Mouse (Mus musculus) hematopoietic stem cell, adult 5-6 weeks (primary cell): ENCODE measurements around the gene Fxr2. TPM values are rescaled to one million over a fixed set of nuclear protein-coding genes. Genes with fewer than 3 reads are reported as not detected.

Source experiments
- ATAC-seq, 2 experiments: fragments of 125-278 bp in 1 of 2; replicated peaks in 1 of 2; 2 replicates each; pipeline ENCODE4 v1.8.0; 2016 to 2017; ENCODE audit warnings: inconsistent platforms in 2 of 2, mild to moderate bottlenecking in 2 of 2, moderate number of reproducible peaks in 2 of 2, low read depth in 1 of 2, moderate TSS enrichment in 1 of 2; ENCODE audit not compliant: low FRiP score in 2 of 2, poor library complexity in 2 of 2, severe bottlenecking in 2 of 2, insufficient read depth in 1 of 2, low TSS enrichment in 1 of 2
- total RNA-seq: library from RNA; stranded (forward); fragments of 172-1452, 232-1000 nt; gene quantifications from 2 replicates; pipeline ENCODE4 v1.2.3, GENCODE M21; 2017

The Fxr2 gene
- total RNA-seq, 1 experiment from 2014 or later: 60.8 TPM

DNA sequence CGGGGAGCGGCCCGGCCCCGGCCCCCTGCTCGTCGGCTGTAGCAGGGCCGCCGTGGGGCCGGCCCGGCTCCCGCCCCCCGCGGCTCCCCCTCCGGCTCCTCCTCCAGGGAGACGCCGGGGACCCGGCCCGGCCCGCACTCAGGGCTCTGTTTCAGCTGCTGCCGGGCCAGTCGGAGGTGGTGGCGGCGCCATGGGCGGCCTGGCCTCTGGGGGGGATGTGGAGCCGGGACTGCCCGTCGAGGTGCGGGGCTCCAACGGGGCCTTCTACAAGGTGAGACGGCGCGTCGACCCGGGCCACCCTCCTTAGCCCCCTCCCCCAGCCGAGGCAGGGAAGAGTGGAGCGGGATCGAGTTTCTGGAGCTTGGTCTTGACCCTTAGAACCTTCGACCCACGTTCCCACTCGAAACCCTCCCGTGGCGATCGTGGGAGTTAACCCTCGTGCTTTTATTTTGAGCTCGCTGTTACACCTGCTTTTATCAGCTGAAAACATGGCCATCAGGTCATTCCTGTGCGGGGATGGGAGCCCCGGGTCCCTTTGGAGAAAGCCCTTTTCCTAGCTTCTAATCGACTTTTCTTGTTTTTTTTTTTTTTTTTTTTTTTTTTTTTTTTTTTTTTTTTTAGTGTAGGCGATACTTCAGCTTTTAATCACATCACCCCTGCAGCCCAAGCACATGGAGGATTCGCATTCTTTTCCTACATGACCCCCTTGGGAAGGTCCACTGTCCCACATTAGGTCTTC is 507 bp downstream of the Fxr2 start:
- no peak for ATAC-seq

DNA sequence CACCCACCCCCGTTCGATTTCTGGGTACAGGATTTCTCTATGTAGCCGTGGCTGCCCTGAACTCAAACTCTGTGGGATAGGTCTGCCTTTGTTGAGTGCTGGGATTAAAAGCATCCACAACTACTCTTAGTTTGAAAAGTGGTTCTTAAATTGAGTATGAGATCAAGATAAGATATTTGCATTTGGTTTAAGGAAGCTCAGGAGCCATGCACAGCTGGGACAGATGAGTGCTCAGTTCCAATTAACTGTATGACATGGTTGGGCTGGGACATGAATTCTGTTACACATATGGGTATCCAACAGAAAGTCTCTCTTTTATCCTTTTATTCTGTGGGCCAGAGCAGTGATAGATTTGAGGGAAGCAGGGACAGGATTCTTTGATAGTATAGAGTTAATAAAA is 2.7 kb downstream of the Fxr2 start:
- ATAC-seq: no peak

DNA sequence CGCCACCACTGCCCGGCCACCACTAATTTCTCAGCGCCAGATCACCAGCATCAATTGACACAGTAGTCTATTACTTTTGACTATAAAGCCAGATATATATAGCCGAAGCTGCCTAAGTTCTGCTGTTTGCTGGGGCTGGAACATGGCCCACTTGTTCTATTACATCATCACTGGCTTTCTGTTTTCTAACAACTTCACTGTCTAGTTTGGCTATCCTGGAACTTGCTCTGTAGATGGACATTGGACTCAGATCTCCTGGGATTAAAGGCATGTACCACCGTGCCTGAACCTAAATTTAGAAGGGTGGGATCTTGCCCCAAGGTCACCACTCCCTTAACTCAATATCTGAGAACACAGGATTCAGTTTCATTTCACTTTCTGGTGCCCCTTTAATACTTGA is 13.1 kb downstream of the Fxr2 start:
- ATAC-seq: no peak

DNA sequence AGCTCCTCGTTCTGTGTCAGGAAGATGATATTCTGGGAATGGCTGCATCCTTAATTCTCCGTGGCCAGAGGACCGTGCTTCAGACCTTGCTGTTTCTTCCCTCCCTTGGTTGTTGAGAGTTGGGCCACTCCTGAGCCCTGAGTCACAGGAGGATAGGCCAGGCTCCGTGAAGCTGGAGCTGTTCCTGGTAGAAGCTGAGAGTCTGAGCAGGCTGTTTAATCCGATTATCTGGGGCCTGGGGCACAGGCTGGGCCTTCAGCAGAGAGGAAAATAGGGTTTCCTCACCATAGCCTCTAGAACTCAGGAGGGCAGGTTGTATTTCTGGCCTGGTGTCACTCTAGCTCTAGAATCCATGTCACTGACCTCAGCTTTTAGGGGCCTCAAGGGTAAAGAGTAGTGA is 20.6 kb downstream of the Fxr2 start:
- ATAC-seq: no peak

DNA sequence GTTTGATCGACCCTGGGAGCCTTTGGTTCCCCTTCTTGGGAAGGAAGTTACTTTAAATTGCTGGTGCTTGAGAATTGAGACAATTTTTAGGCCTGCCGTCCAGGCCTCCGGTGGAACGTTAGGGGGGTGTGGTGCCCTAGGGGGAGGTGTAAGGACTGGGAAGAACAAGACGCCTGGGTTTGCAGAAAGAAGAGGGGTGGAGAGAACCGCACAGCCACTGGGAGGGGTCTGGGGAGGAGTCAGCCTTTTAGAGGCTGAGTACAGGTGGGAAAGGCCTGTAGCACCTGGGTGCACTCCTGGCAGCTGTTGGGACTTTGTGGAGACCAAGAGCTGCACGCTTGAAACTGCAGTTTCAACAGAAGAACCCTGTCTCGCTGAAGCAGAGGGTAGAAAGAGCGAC is 22.0 kb downstream of the Fxr2 start:
- no peak for ATAC-seq

DNA sequence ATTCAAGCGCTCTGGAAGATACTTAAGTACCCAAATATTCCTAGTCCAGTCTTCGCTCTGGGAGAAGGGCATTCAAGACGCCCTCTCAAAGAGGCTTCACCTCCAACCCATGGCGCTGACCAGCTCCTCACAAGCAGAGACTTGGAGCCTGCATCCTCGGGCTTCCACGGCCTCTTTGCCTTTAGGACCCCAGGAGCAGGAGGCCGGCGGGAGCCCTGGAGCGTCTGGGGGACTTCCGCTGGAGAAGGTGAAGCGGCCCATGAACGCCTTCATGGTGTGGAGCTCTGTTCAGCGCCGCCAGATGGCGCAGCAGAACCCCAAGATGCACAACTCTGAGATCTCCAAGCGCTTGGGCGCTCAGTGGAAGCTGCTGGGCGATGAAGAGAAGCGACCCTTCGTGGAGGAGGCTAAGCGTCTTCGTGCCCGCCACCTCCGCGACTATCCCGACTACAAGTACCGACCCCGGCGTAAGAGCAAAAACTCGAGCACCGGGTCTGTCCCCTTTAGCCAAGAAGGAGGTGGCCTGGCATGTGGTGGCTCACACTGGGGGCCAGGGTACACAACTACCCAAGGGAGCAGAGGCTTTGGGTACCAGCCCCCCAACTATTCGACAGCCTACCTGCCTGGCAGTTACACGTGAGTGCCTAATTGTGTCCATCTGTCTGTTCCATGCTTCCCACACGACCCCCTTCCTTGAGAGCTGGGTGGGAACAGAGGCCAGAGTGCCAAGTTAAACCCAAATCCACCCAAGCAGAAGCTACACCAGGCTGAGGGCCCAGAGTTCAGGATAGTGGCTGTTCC is 22.7 kb downstream of the Fxr2 start, which contains the start of gene Sox15:
TSS of gene Sox15 (plus strand) at position 51 of the 801 bp plus-strand sequence.
- ATAC-seq: peak; percentile 34 to 54; a peak in 3 of 4 replicates

DNA sequence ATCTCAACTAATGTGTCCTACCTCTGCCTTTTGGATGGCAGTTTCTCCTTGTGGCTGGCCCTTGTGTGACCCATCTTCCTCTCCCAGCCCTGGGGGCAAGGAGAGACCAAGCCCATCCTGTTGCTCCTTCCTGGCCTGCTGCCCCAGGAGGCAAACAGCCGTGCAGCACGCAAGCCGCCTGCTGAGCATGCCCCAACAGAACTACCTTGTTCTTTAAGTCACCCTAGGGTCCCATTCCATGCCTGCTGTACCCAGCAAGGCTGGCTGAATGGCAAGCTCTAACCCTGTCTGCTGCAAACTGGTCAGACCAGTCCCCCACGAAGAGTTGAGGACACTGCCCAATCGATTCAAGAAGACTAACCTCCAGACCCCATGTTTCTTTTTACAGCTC is 23.3 kb downstream of the Fxr2 start:
- ATAC-seq: no peak

DNA sequence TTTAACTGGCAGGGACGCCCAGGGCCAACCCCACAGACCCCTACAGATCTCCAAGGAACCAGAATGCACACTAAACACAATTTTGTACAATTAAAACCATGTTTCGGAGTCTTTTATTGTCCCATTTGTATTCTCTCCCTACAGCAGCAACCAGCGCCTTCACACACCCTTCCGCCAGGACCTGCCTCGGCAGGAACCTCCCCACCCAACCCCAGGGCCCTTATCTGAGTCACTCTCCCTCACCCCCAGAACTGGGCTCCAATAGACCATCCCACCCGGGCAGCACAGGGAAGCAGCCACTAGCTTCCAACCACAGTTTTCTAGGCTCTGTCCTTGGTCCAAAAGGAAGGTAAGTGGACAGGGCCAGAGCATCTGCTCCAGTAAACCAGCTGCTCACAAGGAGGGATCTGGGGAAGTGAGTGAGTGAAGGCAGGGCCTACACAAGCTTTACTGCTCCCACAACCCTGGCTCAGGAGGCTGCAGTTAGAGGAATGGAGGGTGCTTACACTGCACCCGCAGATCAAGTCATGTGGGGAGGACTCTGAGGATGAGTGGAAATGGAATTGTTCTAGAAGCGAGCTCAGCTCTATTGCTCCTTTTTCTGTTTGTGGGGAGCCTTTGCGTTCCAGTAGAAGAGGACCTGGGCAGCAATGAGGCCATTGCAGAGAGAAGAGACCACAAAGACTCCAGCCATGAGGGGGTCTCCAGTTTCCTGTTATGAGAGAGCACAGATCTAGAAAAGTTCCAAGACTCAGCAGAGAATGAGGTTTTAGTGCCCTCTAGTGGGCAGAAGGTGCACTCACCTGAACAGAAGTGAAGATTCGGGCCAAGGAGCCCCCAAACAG is 24.0 kb downstream of the Fxr2 start:
- peak; percentile 30 to 39; a peak in 1 of 4 replicates for ATAC-seq

DNA sequence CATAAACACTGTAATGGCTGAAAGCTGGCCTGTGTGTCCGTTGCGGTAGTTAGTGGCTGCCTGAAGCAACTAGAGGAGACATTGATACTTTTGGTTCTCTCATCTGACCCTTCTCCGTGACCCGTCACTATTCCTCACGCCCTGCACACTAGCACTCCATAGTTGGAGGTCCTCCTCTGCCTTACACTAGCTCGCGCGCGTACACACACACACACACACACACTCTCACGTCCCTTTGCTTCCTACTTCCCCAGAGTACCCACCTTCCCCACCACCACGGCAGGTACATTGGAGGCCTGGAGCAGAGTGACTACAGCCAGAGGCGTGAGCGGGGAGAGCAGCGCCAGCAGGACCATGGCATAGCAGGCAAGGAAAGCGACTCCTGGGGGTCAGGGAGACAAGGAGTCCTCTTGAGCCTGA is 24.7 kb downstream of the Fxr2 start:
- ATAC-seq: no peak

DNA sequence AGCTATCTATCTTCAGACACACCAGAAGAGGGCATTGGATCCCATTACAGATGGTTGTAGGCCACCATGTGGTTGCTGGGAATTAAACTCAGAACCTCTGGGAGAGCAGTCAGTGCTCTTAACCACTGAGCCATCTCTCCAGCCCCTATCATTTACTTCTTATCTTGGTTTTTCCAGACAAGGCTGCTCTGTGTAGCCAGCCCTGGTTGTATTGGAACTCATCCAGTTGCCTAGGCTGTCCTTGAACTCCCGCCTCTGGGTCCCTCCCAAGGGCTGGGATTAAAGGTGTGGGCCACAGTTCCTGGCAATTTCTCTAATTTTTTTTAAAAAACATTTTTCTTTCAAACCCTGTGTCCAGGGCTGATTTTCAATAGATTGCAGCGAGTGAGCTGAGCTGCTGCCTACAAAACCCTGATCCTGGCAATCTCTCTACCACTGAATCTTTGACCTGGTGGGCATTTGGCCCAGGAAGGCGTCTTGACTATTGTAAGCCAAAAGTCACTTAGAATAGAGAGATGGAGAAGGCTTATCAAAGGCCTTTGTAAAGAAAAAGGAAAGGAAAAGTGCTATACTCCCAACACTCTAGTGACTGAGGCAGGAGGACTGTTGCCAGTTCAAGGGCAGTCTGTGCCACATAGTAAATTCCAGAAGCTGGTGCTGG is 28.6 kb downstream of the Fxr2 start:
- no peak for ATAC-seq

DNA sequence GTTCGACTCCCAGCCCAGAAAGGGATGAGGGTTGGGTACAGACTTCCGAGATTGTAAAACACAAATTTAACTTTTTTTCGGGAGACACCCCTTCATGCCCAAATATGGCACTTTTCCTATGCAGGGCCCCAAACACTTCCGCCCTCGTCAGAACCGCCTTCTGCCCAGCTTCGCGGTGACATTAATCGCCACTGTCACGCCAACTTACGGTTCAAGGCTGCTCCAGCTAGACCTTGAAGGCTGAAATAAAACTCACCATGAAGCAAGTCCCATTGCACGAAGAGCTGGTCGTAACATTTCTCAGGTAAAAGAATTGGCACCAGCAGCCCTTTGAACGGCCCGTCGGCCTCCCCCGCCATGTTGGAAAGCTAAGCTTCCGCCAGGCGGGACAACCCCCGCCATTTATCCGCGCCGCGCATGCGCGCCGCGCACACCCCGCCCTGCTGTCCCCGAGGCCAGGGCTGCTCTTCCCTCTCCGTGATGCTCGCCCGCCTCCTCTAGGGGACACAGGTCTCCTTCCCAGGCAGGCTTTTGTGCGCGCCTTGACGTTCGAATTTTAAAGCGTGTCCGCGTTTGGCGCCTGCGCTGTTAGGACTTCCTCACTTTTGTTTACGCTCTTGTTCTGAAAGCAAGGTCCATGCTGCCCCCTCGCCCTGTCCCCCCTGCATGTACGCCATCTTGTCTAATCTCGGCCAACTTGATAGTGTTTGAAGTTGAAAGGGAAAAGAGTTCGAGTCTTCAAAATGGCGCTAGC is 29.6 kb downstream of the Fxr2 start, which contains the start of gene Mpdu1:
TSS of gene Mpdu1 (minus strand) at position 430 of the 754 bp plus-strand sequence.
- ATAC-seq: peak; percentile 83 to 85

DNA sequence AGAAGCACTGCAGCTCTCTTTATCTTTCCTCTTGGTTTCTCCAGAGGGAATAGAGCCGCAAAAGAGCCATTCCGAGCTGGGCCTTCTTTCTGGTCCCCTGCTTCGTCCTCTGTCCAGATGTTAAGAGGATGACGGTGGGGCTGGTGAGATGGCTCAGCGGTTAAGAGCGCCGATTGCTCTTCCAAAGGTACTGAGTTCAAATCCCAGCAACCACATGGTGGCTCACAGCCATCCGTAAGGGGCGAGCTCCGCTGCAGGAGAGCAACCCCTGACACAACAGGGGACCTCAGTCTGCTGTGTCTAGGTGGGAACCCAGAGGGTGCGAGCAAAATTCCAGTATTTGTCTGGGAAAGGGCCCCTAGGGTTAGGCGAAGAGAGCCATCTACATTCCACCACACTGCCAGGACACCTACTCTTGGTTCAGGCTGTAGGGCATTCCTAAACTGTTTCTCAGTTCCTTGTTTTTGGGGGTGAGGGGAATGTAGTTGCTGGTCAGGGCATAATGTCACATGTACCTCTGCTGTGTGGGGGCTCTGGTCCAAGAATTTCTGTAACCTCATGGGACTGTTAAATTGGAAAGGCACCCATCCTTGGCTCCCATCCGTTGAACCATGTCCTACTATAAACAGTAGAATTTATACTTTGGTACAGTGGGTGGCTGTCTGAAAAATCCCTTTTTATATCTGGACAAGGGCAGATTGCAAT is 30.3 kb downstream of the Fxr2 start:
- no peak for ATAC-seq

DNA sequence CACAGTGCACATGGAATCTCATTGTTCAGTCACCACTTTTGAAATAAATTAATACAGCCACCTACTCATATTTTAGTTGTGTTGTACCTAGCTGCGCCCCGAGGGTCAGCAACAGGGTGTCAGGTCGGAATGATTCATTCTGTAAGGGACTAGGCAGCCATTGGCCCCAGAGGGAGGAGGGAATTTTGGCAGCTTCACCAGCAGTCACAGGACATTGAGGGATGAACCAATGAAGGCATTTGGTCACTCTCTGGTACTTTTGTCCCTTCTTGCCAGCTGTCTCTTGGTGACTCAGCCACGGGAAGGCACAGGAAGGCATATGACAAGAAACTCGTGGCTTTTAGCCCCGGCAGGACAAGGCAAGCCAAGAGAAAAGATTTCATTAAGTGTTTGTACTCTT is 31.0 kb downstream of the Fxr2 start:
- no peak for ATAC-seq

DNA sequence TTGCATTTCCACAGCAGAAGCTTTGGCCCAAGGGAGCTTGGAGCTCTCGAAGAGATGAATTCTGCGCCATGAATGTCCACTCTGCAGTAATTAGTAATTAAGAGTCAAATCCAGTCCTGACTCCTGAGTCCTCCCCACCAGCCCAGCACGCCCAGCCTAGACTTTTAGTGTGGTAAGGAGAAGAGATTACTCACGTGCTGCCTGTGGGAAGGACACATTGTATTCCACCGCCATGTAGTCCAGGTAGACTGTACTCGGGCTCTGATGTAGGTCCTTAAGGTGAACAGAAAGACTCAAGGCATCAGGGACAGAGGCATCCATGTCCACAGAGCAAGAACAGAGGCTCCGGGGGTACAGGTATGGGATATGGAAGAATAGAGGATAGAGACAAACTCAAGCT is 32.1 kb downstream of the Fxr2 start:
- no peak for ATAC-seq

DNA sequence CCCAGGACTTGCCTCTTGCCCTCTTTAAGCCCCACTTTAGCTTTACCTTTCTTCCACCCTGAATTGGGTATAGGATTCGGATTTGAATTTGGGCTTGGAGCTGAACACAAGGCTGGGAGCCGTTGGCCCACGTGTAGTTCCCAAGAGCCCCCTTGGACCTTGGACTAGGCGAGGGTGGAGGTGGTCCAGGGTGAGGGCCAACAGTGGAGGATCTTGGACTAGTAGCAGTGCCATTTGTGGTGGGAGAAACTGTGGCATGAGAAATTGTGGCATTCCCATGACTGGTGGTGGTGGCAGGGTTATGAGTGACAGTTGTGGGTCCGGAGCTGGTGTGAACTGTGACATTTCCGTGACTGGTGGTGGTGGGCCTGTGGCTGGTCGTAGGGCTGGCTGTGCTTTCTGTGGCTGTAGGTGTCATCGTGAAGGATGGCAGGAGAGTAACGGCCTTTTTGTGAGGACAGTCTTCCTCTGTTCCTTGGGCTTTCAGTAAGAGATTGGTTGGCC is 32.7 kb downstream of the Fxr2 start:
- ATAC-seq: no peak
